Mouse (Mus musculus): ENCODE data around the gene Treh.

DNA sequence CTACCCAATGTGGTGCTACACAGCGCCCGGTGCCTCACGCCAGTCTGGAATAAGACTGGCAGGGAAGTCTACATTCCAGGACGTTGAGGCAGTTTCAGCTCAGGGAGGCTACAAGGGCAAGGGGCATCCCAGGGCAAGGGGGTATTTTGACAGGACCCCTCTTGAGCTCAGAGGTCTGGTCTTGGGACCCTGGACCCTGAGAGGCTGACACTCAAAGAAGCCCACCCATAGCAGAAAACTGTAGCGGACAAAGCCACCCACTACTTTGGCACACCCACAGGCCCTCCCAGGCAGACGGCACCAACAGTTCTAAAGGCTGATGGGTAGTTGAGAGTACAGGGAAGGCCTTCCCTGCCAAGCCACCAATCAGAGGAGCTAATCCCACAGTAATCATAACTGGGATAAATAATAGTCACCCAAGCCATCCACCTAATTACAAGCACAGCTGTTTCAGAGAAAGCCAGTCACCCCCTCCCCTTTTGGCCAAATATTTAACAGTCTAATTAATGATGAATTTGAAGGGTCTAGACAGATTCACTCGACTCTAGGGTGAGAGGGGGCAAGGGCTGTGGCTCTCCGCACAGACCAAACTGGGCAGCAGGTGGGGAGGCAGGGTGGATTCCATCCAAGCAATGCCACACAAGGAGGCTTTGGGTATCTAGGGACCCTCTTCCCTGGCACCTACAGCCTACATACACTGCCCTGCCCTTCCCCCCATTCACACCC is 46.8 kb downstream of the Treh start:
- TF ChIP-seq TAL1 (conservative IDR thresholded peaks at IDR 0.05; ENCODE audit: low read depth, low read length) (no peak), CTCF (IDR thresholded peaks at IDR 0.05; ENCODE audit: low read depth, low read length) (no peak), POLR2AphosphoS5 (IDR thresholded peaks at IDR 0.05; ENCODE audit: insufficient replicate concordance, low read depth, low read length) (no peak), GATA1 (IDR thresholded peaks at IDR 0.05; ENCODE audit: borderline replicate concordance, low read length) (no peak)

Data from G1E (cell line).